Mouse (Mus musculus) kidney, postnatal 14 days (tissue): ENCODE results near the gene Pcare.
A peak's percentile ranks its signal among the peaks of the same experiment; 100 is the strongest.

Experiments
- DNase-seq: peaks from one replicate; pipeline ENCODE4 v3.0.0; 2022; ENCODE audit warnings: mixed read lengths

Gene Pcare

DNA sequence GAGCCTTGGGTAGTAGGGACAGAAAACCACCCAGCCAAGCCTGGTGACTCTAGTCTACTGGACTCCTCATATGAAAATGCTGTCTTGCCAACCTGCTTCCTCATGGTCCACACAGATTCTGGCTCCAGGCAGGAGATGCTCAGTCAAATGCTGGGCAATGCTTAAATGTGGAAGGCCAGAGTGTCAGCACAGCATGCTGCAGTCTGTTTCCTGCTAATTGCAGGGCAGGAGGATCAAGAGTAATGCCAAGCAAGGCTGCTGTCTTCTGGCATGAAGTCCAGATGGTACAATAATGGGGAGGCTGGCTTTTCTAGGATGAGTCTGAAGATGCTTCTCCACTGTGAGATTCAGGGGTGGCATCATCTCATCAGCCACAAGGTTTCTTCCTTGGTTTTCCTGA is 32.3 kb downstream of the Pcare start:
- DNase-seq = no peak

DNA sequence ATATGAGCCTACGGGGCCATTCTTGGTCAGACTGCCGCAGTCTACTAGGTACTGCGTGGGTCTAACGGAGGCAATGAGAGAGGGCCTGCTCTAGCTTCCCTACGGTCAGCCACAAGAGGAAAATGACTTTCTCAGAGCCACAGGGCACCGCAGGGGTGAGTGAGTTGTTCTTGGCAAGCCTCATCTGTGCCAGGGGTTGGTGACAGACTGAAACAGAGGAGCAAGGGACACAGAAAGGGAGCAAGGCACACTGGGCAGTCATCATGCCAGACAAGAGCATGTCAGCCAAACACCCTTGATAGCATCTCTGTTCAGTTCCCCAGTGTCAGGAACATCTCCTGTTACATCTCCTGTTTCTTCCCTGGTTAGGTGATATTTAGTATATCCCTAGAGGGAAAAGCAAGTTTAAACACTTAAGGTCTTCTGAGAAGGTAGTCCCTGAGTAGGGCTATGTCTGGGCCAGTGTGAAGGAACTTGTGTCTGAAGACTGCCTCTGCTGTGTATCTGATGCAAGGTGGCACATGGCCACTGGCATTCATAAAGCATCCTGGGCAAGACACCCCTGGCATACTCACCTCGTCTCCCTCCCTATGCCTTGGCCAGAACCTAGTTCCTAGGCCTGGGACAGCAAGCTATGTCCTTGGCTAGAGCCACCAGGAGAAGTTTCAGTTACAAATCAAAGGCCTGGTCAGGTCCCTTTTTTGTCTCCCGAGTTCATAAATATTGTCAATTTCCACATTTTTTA is 34.6 kb downstream of the Pcare start:
- no peak for DNase-seq

- no peak for DNase-seq
Measured at GRCm38 (mm10) chr17:71715034-71715433, 37.7 kb downstream of the Pcare start.

- DNase-seq = peak; percentile 30
Measured at GRCm38 (mm10) chr17:71712279-71712678, 40.4 kb downstream of the Pcare start.

DNA sequence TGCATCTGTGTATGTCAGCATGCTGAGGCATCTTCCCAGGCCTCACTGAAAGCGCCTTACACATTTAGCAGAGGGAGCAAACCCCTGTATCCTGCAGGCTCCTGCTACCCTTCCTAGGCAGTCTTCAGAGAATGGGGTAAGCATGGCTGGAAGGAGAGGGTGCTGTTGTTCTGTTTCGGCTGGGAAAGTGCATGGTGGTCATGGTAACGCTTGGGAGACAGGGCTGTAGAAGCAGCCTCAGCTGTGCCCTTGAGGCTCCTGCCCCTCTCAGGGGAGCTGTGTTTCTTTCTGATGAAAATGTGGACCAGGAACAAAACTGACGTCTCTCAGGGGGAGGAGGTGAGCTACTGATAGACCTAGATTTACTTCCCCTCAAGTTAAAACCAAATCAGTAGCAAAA is 45.0 kb downstream of the Pcare start:
- DNase-seq = no peak

DNA sequence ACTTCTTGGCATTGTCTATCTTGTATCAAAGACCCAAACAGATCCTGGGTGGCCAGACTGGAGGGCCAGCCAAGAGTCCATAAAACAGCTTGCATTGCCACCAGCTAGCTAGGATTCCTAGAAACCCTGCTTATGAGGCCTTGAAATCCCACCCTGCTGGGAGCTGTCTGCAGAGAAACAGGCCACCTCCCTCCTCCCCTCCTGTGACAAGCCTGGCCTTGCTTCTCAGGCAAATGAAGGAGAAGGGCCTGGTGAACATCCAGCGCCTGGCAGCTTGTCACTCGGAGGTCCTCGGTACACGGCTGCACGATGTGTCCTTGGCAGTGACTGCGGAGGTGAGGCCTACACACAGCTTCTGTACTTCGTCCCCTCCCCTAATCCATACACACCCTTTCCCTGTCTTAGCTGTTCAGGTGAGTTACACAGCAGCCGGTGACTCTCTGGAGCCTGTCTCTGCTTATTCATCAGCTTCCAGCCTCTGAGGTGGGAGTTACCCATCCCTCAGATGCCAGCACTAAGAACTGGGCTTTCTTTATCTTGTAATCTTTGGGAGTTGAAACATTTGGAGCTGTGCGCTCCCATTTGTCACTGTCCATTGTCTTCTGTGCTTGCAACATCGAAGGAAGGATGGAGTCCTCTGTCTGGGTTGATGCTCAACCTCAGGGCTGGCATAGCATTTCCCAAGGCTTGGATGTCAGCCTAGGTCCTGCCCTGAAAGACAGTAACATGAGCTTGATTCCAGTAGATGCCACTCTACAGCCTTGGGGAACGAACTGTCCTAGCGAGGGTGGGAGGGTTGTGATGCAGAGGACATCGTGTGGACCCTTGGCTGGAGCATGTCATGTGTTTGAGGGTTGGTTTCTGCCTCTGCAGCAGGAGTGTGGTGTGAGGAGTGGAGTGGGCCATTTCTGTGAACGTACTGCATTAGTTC is 46.9 kb downstream of the Pcare start:
- no peak for DNase-seq

GRCm38 (mm10) chr17:71705113-71705512 is 47.6 kb downstream of the Pcare start:
- DNase-seq = no peak

- DNase-seq = no peak
Measured at GRCm38 (mm10) chr17:71698619-71698956, 54.1 kb downstream of the Pcare start.

GRCm38 (mm10) chr17:71697896-71698618 is 54.6 kb downstream of the Pcare start:
- DNase-seq = peak; percentile 19

- DNase-seq = no peak
Measured at GRCm38 (mm10) chr17:71696396-71696795, 56.3 kb downstream of the Pcare start.

- DNase-seq = no peak
Measured at GRCm38 (mm10) chr17:71695716-71696315, 56.9 kb downstream of the Pcare start.

- no peak for DNase-seq
Measured at GRCm38 (mm10) chr17:71695151-71695550, 57.5 kb downstream of the Pcare start.

GRCm38 (mm10) chr17:71693780-71694179 is 58.9 kb downstream of the Pcare start:
- peak; percentile 18 for DNase-seq
